Mouse (Mus musculus) spleen, postnatal 4 days (tissue): ENCODE results near the gene Lmntd1.
"Not testable (repeated sequence)": the region's sequence is repeated elsewhere in the genome, so short reads cannot be mapped to it uniquely, and the experiment has no call there.

Source experiments
- DNase-seq, 2 experiments: peaks; one replicate each; pipeline ENCODE4 v3.0.0; 2022; ENCODE audit warnings: low spot score in 2 of 2

The Lmntd1 gene

DNA sequence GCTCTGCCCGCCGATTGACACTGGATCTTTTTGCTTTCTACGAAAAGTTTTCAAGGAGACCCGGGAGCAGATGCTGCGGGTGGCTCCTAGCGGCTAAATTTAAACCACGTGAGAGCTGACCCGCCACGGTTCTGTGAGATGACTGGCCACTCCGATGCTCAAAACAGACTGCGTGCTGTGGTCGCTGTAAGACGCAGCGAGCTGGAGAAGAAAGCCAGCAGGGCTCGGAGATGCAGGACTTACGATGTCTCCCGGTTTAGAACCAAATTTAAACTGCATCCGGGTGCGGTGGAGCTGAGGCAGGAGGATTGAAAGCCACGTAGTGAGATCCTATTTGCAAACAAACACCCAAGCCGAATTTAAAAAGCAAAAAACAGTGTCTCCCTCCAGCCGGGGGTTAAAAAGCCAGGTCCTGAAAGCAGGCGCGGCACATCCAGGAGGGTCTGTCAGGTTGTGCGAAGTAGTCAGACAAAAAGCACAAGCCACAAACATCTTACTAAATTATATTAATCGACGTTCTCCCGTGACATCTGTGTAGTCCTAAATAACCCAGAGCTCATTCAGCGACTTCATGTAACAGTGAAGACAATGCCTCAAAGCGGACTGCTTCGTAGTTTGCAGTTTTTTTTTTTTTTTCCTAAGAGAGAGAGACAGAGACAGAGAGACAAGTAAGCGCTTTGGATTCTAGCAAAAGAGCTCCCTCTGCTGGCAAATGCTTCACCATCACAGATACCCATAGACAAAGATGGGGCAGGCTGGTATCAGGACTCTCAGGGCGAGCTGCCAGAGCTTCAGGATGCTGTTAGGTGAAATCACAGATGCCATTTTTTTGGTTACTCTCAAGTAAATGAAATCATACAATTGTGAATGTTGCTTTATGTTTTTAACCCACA, 272.6 kb downstream of the Lmntd1 start:
- peak; percentile 79 to 87 for DNase-seq

DNA sequence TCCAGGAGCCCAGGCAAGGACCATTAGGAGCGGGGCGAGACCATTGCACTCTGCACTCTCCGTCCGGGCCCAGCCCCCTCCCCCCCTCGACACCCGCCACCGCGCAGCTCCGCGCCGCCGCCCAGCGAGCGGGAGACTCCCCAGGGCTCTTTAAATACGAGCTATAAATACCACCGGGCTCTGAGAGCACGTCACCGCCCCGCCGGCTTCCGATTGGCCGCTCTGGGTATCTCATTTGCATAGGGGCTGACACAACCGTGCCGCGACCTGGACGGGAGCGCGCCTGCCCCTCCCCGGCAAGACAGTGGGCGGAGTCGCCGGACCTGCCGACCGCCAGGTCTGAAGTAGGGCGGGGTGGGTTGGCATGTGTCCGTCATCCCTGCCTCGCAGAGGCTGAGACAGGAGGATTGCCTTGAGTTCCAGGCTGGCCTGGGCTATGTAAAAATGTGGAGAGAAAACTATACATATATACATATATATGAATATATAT, 273.4 kb downstream of the Lmntd1 start:
- DNase-seq = peak; percentile 93 to 96

DNA sequence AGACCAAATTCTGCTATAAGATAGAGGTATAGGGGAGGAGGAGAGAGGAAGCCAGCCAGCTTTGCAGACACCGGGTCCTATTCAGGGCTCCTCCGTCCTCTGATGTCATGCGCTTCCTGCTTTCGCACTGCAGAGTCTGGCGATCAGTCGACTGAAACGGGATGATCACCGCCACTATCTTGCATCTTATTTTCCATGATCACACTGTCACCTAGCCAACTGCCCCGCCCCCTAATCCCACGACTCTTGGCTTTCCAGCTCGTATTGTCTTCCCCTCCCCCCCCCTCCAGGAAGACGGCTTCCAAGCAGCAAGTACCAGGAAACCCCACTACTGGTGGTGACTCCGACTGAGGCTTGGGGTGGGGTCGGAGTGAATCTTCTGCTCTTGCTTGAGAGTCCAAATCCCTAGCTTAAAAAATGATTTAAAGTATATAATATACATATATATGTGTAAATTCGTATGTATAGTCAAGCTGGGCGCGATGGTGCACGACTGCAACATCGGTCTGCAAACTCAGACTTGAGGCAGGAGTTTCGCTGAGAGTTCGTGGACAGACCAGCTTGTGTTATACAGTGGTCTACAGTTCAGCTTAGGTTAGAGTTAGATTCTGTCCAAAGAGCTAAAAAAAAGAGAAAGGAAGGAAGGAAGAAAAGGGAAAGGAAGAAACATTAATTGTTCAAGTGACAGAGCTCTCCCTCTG, 274.0 kb downstream of the Lmntd1 start:
- peak; percentile 44 to 73 for DNase-seq

DNA sequence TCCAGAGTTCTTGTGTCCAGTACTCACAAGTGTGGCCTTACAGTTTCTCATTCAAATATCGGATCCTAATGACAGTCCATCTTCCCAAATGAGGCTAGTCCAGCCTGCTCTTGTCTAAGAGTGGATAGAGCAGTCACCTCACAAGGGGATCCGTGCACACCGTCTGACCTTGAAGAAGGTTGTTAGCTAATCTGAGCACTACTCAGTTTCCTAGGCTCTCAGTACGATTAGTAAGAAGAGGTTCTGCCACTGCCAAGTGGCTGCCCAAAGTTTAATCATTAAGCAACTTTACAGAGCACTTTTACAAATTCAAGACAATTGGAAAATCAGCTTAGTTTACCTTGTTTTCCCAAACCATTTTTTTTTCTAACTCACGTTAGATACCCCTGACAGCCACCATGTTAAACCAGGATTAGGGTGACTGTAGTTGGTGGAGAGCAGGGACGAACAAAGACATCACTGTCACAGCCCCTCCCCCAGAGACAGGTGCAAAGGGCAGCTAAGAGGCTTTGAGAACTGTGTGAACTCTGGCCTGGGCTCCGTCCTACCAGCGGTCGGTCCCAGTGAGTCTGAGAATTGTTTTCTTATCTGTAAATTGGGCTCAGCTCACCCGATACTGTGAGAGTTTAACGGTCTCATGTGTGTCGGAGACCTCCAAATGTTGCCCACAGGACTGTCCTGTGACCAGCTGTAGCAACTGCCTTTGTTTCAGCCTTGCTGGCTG, 275.4 kb downstream of the Lmntd1 start:
- no peak for DNase-seq

GRCm38 (mm10) chr6:145337521-145337920, 276.6 kb downstream of the Lmntd1 start:
- not testable (repeated sequence) for DNase-seq

- no peak for DNase-seq
These were observed 278.0 kb downstream of the Lmntd1 start for GRCm38 (mm10) chr6:145335876-145336768.

- DNase-seq = no peak
These were observed 279.9 kb downstream of the Lmntd1 start for GRCm38 (mm10) chr6:145334211-145334610.

- no peak for DNase-seq
These were observed 287.8 kb downstream of the Lmntd1 start for GRCm38 (mm10) chr6:145326141-145326806.

DNA sequence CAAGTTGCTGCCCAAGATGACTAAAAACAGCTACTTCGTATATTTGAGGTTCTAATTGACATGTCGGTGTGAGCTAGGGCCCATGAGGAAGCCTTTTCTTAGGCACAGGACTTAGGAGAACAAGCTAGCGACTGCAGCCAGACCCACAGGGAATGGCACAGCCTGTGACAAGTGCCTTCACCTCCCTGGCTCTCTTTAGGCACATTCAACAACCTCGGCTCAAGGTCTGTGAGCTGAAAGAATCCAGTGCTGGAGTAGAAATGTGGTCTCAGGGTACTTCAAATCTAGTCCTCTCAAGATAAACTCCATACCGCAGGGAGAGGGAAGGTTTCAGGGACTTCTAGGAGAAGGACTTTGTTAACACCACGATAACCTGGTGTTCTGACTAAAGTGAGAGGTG, 289.0 kb downstream of the Lmntd1 start:
- no peak for DNase-seq

DNA sequence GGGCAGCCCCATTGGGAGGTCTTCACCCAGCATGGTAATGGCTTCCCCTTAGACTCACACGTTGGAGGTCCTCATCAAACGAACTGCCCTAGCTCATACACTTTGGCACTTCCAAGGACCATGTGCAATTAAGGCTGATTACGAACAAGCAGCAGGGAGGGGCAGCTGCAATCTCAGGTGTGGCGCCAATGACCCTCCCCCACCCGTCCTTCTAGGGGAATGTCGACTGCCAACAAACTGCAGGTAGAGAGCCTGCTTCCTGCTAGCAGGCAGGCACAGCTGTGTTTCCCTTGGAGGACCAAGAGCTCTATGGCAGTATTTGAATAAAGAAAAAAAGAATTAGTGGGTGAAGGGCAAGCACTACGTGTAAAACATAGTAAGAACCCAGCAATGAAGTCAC, 289.6 kb downstream of the Lmntd1 start:
- no peak for DNase-seq

DNA sequence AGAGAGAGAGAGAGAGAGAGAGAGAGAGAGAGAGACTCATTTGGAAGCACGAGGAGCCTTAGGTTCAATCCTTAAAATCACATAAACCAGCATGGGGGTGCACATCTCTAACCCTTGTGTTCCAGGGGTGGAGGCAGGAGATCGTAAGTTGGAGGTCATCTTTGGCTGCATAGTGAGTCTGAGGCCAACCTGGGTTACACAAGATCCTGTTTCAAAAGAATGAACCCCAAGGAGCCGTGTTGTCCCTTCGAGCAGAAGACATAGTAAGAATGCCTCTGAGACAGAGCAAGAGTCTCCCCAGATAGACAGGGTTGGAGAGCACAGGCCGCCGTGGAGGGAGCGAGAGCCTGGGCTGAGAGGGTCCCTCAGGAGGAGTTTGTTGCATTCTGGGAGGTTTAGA, 291.9 kb downstream of the Lmntd1 start:
- no peak for DNase-seq

GRCm38 (mm10) chr6:145320156-145320555, 294.0 kb downstream of the Lmntd1 start:
- DNase-seq = no peak
